Mouse (Mus musculus) forebrain, embryonic 12.5 days (tissue): Measurements from ENCODE around the gene Katnal1. TPM values are rescaled to one million over a fixed set of nuclear protein-coding genes. Genes with fewer than 3 reads are reported as not detected.

ENCODE experiments used
- ATAC-seq: fragments of 200-750 bp; cut with Nextera tagmentation; 2 replicates; pipeline ENCODE4 v1.8.0; 2017; ENCODE audit warnings: moderate TSS enrichment; ENCODE audit not compliant: low FRiP score
- H3K27ac ChIP-seq: fragments of 300-500 bp; sonication (generic); 2 replicates; pipeline ENCODE4 v1.5.1; 2016; ENCODE audit warnings: mild to moderate bottlenecking
- H3K27me3 ChIP-seq: fragments of 300-500 bp; sonication (generic); 2 replicates; pipeline ENCODE4 v1.6.1; 2016; ENCODE audit warnings: mild to moderate bottlenecking
- H3K36me3 ChIP-seq: fragments of 300-500 bp; sonication (generic); replicated peaks from 2 replicates; pipeline ENCODE4 v1.6.1; 2016; ENCODE audit warnings: mild to moderate bottlenecking
- H3K4me1 ChIP-seq: fragments of 300-500 bp; sonication (generic); 2 replicates; pipeline ENCODE4 v1.6.1; 2016
- H3K4me2 ChIP-seq: fragments of 300-500 bp; sonication (generic); 2 replicates; pipeline ENCODE4 v1.6.1; 2016; ENCODE audit warnings: mild to moderate bottlenecking, moderate library complexity
- H3K4me3 ChIP-seq: fragments of 300-500 bp; sonication (generic); replicated peaks from 2 replicates; pipeline ENCODE4 v1.5.1; 2016; ENCODE audit warnings: mild to moderate bottlenecking
- H3K9ac ChIP-seq: fragments of 300-500 bp; sonication (generic); 2 replicates; pipeline ENCODE4 v1.6.1; 2016; ENCODE audit warnings: mild to moderate bottlenecking
- H3K9me3 ChIP-seq: fragments of 300-500 bp; sonication (generic); 2 replicates; pipeline ENCODE4 v1.6.1; 2016
- WGBS: fragments of 180-500 bp; shearing (Covaris S2); methylation state at CpG from one replicate; pipeline ENCODE4 v1.1.7; 2016; 5-methylcytosine and 5-hydroxymethylcytosine counted together
- polyA plus RNA-seq: library from polyadenylated mRNA; unstranded; fragments of >200 nt; fragmentation: Nextera tagmentation; extraction: Ambion mirVana; gene quantifications from 2 replicates; pipeline ENCODE4 v1.2.1, GENCODE M21; 2016

Katnal1 gene
- polyA plus RNA-seq, 1 experiment from 2014 or later: 37.7 TPM

- H3K27me3 ChIP-seq: no peaks in the 10 kb centered on the region
- no peaks in the 10 kb centered on the region for H3K9me3 ChIP-seq
- no peak overlapping the region for H3K9ac ChIP-seq
- no peak overlapping the region for H3K4me3 ChIP-seq
- ATAC-seq: no peak
- WGBS: 70% methylated on average over 8 of the region's 8 CpGs
- no peaks in the 10 kb centered on the region for H3K36me3 ChIP-seq
- H3K4me1 ChIP-seq: peaks cover 18% of the 10 kb centered on the region
- no peak overlapping the region for H3K4me2 ChIP-seq
- no peak overlapping the region; the same call in 1 of the 2 replicates for H3K27ac ChIP-seq
These were observed 67.0 kb downstream of the Katnal1 start for GRCm38 (mm10) chr5:148862136-148862535.

- no peak overlapping the region for H3K4me2 ChIP-seq
- no peak overlapping the region for H3K9ac ChIP-seq
- H3K9me3 ChIP-seq: no peaks in the 10 kb centered on the region
- H3K36me3 ChIP-seq: no peaks in the 10 kb centered on the region
- no peak for ATAC-seq
- H3K27ac ChIP-seq: no peak overlapping the region
- no peak overlapping the region for H3K4me3 ChIP-seq
- H3K4me1 ChIP-seq: peaks cover 12% of the 10 kb centered on the region
- H3K27me3 ChIP-seq: no peaks in the 10 kb centered on the region
- WGBS: 91% methylated on average over 3 of the region's 3 CpGs
These were observed 71.6 kb downstream of the Katnal1 start for GRCm38 (mm10) chr5:148857522-148857921.

DNA sequence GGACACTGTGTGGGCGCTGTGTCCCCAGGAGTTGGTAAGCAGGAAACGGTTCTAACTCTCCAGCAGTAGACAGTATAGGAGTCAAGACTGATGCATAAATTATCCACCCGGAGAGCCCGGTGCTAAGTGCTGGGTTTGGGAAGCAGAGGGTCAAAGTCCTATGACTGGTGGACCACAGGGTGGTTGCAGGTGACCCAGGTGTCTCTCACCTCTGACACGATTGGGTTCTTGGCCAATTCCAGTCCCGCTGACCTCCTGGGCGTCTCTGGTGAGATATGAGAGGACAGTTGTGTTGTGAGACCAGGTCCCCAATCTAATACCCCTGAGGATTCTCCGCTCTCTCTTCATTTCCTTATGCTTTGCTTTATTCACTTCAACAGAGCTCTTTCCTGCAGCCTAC lies 74.1 kb downstream of the Katnal1 start:
- ATAC-seq: no peak
- Histone ChIP-seq H3K9ac (no peak overlapping the region), H3K4me1 (peaks cover 10% of the 10 kb centered on the region), H3K4me2 (no peak overlapping the region), H3K27ac (no peak overlapping the region), H3K4me3 (no peak overlapping the region), H3K36me3 (no peaks in the 10 kb centered on the region), H3K9me3 (no peaks in the 10 kb centered on the region), H3K27me3 (no peaks in the 10 kb centered on the region)
- WGBS: 91% methylated on average over 8 of the region's 8 CpGs

DNA sequence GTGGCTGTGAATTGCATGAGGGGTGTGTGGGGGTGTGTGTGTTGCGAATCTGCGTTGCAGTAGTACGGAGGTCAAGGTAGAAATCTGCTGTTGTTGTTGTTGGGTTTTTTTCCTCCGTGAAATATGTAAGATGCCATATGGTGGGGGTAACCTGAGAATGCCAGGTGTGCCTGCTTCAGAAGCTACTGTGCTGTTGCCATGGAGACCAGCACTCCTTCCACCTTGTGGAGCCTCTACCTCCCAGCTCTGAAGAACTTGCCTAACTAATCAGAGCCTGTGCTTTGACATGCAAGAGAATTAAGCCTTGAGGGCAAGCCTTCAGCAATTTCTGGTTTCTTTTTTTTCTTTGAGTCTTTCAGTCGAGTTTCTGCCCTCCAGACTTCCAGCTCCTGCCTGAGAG lies 75.0 kb downstream of the Katnal1 start:
- Histone ChIP-seq H3K9me3 (no peaks in the 10 kb centered on the region), H3K4me1 (peaks cover 10% of the 10 kb centered on the region), H3K9ac (no peak overlapping the region), H3K4me3 (no peak overlapping the region), H3K4me2 (no peak overlapping the region), H3K27me3 (no peaks in the 10 kb centered on the region), H3K36me3 (no peaks in the 10 kb centered on the region), H3K27ac (no peak overlapping the region; the same call in 1 of the 2 replicates)
- WGBS: 32% methylated on average over 5 of the region's 5 CpGs
- ATAC-seq: no peak; the same call in 1 of the 2 replicates

DNA sequence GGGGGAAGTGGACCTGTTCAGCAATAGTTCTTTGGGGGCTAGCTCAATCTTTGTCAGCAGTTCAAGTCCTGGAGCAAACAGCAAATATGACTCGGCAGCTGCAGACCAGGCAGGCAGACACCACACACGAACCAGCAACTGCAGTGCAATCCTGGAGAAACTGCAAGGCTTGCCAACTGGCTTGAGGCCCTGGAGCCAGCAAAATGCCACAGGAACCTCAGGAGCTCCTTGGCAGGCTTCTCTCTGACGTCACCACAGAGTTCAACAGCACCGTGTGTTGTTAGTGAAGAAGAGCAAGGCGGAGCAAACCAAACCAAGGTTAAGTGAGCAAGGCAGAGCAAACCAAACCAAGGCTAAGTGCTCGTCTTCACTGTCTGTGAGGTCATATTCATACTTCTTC lies 79.6 kb downstream of the Katnal1 start:
- Histone ChIP-seq H3K27ac (no peak overlapping the region), H3K4me2 (no peak overlapping the region), H3K4me1 (peaks cover 15% of the 10 kb centered on the region), H3K4me3 (no peak overlapping the region), H3K27me3 (no peaks in the 10 kb centered on the region), H3K9me3 (no peaks in the 10 kb centered on the region), H3K9ac (no peak overlapping the region), H3K36me3 (no peaks in the 10 kb centered on the region)
- ATAC-seq: no peak
- WGBS: 87% methylated on average over 6 of the region's 6 CpGs

DNA sequence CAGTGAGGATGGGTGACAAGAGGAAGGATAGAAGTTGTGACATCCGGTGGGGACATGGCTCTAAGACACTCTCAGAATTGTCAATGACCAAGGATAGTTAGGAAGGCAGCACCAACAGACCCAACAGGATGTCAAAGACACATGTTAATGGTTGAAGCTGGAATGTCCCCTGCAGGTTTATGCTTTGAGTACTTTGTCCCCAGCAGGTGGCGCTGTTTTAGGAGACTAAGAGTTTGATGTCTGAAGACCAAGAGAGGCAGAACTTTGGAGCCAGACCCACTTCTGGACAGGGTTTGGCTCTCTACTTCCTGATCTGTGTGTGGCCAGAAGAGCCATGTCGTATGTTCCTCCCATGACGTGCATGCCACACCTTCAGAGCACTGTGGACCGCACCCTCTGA lies 82.1 kb downstream of the Katnal1 start:
- no peak overlapping the region for H3K27ac ChIP-seq
- H3K4me3 ChIP-seq: no peak overlapping the region
- H3K4me1 ChIP-seq: peaks cover 6% of the 10 kb centered on the region; the same call in 1 of the 2 replicates
- H3K9ac ChIP-seq: no peak overlapping the region
- no peaks in the 10 kb centered on the region for H3K36me3 ChIP-seq
- no peak overlapping the region for H3K4me2 ChIP-seq
- ATAC-seq: no peak
- 96% methylated on average over 5 of the region's 5 CpGs for WGBS
- H3K9me3 ChIP-seq: no peaks in the 10 kb centered on the region
- no peaks in the 10 kb centered on the region for H3K27me3 ChIP-seq

- Histone ChIP-seq H3K9me3 (no peaks in the 10 kb centered on the region), H3K4me3 (no peak overlapping the region), H3K4me2 (no peak overlapping the region), H3K27me3 (peaks cover 20% of the 10 kb centered on the region), H3K4me1 (no peaks in the 10 kb centered on the region), H3K27ac (no peak overlapping the region), H3K9ac (no peak overlapping the region), H3K36me3 (no peaks in the 10 kb centered on the region)
- no peak for ATAC-seq
- whole genome bisulfite sequencing: 45% methylated on average over 8 of the region's 8 CpGs
These were observed 92.1 kb downstream of the Katnal1 start for GRCm38 (mm10) chr5:148837069-148837468.

GRCm38 (mm10) chr5:148831596-148832257 lies 97.4 kb downstream of the Katnal1 start:
- no peak overlapping the region for H3K27ac ChIP-seq
- no peaks in the 10 kb centered on the region for H3K36me3 ChIP-seq
- H3K9me3 ChIP-seq: no peaks in the 10 kb centered on the region
- H3K4me3 ChIP-seq: peak overlapping the region; percentile 21
- H3K4me2 ChIP-seq: peak overlapping the region; percentile 50
- no peak overlapping the region for H3K9ac ChIP-seq
- ATAC-seq: peak; percentile 81
- peaks cover 11% of the 10 kb centered on the region; the same call in 1 of the 2 replicates for H3K4me1 ChIP-seq
- WGBS: 4% methylated on average over 23 of the region's 23 CpGs
- peaks cover 30% of the 10 kb centered on the region for H3K27me3 ChIP-seq

- H3K36me3 ChIP-seq: no peaks in the 10 kb centered on the region
- 5% methylated on average over 9 of the region's 9 CpGs for WGBS
- peak overlapping the region; percentile 50 for H3K4me2 ChIP-seq
- peaks cover 30% of the 10 kb centered on the region for H3K27me3 ChIP-seq
- peak; percentile 57; the same call in 1 of the 2 replicates for ATAC-seq
- H3K9me3 ChIP-seq: no peaks in the 10 kb centered on the region
- no peak overlapping the region for H3K27ac ChIP-seq
- H3K4me3 ChIP-seq: peak overlapping the region; percentile 15
- H3K4me1 ChIP-seq: peaks cover 11% of the 10 kb centered on the region; the same call in 1 of the 2 replicates
- H3K9ac ChIP-seq: no peak overlapping the region
These were observed 98.0 kb downstream of the Katnal1 start for GRCm38 (mm10) chr5:148831141-148831547.

GRCm38 (mm10) chr5:148825732-148826131 lies 103.4 kb downstream of the Katnal1 start:
- Histone ChIP-seq H3K27me3 (peaks cover 16% of the 10 kb centered on the region), H3K27ac (no peak overlapping the region), H3K4me2 (no peak overlapping the region), H3K9ac (no peak overlapping the region), H3K4me3 (no peak overlapping the region), H3K4me1 (peaks cover 4% of the 10 kb centered on the region; the same call in 1 of the 2 replicates), H3K9me3 (no peaks in the 10 kb centered on the region), H3K36me3 (no peaks in the 10 kb centered on the region)
- 86% methylated on average over 7 of the region's 7 CpGs for WGBS
- no peak for ATAC-seq

- H3K4me2 ChIP-seq: no peak overlapping the region
- peaks cover 13% of the 10 kb centered on the region; the same call in 1 of the 2 replicates for H3K27me3 ChIP-seq
- 86% methylated on average over 13 of the region's 13 CpGs for whole genome bisulfite sequencing
- no peaks in the 10 kb centered on the region for H3K9me3 ChIP-seq
- H3K4me1 ChIP-seq: peaks cover 17% of the 10 kb centered on the region
- H3K36me3 ChIP-seq: no peaks in the 10 kb centered on the region
- no peak overlapping the region for H3K27ac ChIP-seq
- no peak overlapping the region for H3K4me3 ChIP-seq
- no peak overlapping the region for H3K9ac ChIP-seq
- no peak for ATAC-seq
These were observed 106.3 kb downstream of the Katnal1 start for GRCm38 (mm10) chr5:148822772-148823171.
